Mouse (Mus musculus): ENCODE results near the gene Spdye4c.

Gene Spdye4c

DNA sequence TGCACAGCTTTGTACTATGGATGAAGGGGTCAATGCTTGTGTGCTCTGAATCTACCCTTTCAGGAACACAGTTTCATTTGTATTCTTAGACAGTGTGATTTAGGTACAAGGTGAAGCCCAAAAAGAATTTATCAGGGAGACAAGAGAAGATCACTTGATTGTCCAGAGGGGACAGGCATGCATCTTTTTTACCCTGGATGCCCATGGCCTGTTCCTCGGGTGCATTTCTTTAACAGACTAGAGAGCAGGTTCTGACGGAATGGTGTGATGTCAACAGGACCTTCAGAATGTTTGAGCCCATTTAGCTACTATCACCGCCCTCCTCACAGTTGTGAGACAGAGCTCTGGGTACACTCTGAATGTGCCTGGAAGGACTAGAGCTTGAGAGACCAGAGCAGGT, at the start of gene Spdye4c:
Gene Spdye4c (plus strand): TSS at position 301 of the 400 bp plus-strand sequence.
- DNase-seq (ENCODE audit: low spot score in 2 of 2) = no peak

DNA sequence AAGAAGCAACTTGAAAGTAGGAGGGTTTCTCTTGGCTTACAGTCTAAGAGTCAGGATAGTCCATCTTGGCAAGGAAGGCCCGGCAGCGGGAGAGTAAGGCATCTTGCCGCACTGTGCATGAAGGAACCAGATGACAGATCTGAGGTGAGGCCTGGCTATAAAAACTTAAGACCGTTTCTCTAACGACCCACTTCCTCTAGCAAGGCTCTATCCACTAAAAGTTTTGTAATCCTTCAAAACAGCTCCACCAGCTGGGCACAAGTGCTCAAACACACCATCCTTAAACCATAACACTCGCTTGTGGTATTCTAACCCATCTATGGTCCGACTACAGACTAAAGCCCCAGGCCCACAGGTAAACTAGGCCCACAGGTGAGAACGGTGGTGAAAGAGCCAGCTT, 47.5 kb upstream of the Spdye4c start:
- DNase-seq (ENCODE audit: low spot score in 2 of 2) = no peak

DNA sequence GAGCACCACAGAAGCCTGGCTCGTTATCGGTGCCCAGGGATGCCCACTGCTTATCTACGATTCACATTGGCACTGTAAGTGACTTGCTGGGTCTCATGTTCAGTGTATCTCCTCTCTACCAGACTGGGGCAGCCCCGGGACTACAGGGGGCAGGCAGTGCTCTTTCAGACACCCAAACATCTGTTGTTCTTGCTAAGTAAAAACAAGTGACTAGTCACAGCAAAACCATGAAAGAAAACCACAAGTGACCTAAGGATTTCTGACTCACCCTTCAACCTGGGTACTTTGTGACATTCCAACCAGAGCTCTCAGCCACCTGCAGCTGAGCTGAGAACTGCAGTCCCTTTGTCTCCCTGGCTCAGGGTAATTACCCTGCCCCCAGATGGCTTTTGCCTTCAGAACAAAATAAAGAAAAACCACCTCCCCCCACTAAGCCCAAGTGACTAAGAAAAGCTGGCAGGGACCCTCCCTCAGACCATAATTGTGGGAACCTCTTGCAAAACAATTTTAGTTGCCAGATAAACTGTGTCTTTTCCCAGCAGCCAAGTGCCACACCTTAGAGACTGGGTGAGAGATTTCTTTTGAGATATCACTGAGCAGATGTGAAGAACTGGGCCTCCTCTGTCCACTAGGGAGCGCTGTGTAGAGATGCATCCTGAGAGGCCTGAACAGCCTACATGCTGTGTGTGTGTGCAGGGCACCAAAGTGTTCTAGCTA, 46.4 kb upstream of the Spdye4c start:
- DNase-seq (ENCODE audit: low spot score in 2 of 2) = no peak

DNA sequence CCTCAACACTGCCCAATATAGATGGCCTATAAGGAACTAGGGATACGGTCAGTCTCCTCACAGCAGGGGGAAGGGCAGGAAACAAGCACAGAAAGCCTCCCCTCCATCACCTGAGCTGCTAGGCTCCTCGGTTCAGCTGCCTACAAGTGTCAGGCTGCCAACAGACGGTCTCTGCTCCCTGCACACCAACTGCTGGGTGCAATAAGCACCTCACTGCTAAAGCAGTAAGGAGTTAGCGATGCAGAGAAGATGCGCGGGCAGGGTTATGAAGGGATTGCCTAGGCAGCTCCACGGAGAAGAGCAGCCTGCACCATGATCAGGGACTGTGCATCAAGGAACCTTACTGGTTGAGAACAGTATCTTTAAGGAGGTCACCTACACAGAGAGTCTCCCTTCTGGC, 45.6 kb upstream of the Spdye4c start:
- no peak for DNase-seq (ENCODE audit: low spot score in 2 of 2)

DNA sequence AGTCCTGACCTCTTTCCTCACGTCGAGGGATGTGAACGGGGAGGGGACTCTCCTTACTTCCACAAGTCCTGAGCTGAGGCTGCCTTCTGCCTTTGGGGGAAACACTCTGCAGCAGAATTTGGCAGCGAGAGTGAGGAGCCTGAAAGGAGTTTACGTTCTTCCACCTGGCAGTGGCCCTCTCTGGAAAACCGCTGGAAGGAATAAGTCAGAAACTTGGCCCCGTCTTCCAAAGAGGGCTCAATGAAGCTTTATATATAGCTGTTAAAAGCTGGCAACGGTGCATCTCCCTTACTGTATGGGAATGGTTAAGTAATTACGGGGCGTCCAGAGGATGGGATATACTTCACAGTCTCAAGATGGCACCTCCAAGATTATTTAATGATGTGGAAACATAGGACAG, 43.9 kb upstream of the Spdye4c start:
- no peak for DNase-seq (ENCODE audit: low spot score in 2 of 2)

DNA sequence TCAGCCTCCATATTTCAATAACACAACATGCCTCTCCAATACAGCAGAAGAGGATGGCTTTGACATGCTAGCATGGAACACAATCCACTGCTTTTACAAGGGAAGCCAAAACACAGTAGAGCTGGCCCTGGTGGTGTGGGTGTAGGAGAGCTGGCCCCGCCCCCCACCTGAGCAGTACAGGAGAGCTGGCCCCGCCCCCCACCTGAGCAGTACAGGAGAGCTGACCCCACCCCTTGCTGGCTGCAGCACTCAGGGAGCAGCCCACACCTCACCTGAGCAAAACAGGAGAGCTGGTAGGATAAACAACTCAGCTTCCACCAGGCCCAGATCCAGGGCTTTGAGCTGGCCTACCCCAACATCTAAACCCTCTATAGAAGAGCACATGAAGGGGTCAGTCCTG, 42.7 kb upstream of the Spdye4c start:
- DNase-seq (ENCODE audit: low spot score in 2 of 2) = no peak

DNA sequence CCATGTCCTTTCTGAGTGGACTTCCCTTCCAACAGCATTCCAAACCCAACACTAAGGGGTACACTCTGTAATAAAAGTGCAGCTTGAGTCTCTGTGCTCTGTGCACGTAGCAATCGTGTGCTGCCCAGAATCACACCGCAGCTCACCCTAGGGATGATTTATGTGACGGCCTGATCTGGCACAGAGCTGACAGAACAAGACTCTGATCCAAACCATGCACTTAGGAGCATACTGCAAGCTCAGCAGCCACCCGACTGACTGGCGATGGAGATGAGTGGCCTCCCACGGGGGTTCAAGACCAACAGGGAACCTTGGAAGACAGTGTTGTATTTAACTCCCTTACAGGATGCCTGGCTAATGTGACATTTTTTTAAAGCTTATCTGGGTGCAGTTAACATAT, 41.4 kb upstream of the Spdye4c start:
- DNase-seq (ENCODE audit: low spot score in 2 of 2) = no peak

DNA sequence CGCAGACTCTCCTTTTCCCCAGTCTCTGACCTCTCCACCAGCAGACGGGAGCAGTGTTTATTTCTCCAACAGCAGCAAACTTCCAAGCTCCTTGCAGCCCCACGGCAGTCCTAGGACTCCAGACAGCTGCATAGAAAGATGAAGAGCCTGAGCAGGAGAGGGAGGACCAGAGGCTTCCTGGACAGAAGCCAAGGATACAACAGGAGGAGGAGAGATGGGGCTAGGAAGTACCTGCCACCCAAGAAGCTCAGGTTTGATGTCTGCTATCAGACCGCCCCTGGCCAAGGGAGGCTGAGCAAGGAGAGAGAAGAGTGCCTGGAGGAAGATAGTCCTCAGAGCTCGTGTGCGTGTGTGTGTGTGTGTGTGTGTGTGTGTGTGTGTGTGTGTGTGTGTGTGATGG, 41.0 kb upstream of the Spdye4c start:
- DNase-seq (ENCODE audit: low spot score in 2 of 2) = no peak

DNA sequence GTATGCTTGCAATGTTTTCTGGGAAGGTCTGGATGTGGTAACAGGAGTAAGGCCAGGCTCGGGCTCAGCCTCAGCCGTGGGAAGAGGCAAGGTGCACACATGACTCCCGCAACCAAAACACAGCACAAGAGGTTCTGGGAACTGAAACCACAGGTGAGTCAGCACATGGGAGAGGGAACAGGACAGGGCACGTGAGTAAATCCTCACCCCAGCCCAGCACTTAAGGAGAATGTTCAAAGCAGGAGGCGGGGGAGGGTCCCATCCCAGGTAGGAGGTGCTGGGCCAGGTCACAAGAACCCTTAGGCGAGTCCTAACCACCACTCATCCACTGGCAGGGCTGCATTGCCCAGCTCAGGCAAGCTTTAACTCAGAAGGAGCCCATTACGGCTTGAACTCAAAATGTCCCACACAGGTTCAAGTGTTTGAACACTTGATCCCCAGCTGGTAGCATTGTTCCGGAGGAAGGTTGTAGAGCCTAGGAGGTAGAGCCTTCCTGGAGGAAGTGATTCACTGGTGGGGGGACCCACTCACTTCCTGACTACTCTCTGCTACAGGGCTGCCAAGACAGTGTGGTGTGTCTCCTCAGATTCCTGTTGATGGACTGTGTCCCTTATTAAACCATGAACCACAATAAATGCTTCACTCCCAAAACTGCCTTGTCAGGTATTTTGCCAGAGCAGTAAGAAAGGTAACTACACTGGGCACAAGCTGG, 38.8 kb upstream of the Spdye4c start:
- DNase-seq (ENCODE audit: low spot score in 2 of 2) = no peak

DNA sequence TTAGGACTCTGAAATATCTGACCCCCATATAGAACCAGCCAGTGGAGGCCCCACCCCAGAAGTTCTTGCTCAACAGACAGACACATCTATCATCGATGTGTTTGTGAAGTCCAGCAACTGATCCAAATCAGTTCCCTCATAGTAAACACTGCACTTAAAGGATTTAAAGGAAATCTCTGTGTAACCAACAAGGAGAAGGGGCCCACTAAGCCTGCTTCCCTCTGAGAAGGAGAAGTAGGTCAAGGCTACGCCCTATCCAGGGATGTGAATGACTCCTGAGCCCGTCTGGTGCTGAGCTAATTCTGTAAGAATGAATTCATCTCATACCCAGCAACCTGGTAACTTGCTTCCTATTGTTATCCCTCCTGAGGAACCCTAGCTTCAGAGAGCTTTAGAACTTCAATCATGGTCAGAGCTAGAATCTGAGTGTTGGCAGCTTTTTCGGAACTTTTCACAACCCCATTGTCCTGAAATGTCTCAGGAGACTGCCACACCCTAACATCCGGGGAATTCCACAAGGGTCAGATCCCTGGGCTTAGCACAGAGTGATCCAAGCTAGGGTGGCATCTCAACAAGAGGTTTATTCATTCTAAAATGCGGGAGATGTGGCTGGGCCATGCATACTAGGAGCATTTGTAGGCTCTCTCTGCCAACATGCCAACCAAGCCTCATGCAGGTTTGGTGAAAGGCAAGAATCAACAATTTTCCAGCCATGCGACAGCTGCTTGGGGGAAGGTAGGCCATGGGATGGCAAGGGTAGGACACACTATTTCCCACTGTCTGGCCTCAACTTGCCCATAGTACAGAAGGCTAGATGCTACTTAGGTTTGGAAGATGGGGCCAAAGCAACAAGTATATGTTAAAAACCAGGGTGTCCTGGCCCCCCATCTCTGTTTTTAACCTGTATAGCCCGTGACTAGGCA, 38.0 kb upstream of the Spdye4c start:
- no peak for DNase-seq (ENCODE audit: low spot score in 2 of 2)

DNA sequence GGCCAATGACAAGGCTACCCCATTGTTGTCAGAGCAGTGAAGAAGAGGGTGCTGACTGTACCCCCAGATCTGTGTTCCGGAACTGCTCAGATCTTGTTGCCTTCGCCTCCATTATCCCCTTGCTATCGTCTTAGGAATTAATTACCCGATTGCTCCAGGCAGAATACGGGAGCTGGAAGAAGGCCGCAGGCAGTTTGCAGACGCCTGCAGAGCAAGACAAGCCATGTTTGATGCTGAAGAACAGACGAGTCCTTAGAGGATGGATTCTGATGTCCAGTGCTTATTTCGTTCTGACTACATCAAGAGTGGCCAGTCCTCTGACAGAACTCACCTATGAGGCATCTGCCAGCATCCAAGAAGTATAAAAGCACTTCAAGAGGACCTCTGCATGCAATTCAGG, 35.9 kb upstream of the Spdye4c start:
- no peak for DNase-seq (ENCODE audit: low spot score in 2 of 2)

DNA sequence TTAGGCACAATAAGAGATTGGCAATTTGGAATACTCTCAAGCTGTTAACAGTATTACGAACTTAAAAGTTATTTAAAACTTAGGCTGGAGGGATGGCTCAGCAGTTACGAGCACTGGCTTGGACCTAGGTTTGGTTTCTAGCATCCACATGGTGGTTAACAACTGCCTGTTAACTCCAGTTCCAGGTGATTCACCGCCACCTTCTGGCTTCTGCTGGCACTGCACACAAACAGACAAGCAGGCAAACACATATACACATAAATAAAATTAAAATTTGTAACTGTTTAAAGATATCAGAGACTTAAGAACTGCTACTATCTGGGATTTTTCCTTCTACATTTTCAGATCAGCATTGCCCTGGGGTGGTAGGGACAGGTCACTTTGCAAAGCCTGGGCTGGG, 26.8 kb upstream of the Spdye4c start:
- DNase-seq (ENCODE audit: low spot score in 2 of 2) = no peak

DNA sequence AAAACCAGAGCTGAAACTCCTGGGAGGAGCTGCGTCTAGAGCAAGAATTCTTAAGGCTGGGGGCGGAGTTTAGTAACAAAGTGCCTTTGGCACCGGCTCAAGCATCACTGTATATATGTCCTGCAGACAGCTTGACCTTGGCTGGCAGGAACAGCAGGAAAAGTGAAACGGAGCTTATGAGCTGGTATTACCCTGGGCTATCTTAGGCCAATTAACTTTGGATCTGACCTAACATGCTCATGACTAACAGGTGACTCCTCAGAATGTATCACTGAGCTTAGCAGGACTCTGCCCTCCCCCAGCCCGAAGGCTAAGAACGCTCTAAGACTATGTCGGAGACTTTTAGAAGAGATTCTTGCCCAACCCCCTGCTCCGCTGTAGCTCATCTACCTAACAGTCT, 25.1 kb upstream of the Spdye4c start:
- DNase-seq (ENCODE audit: low spot score in 2 of 2) = no peak

DNA sequence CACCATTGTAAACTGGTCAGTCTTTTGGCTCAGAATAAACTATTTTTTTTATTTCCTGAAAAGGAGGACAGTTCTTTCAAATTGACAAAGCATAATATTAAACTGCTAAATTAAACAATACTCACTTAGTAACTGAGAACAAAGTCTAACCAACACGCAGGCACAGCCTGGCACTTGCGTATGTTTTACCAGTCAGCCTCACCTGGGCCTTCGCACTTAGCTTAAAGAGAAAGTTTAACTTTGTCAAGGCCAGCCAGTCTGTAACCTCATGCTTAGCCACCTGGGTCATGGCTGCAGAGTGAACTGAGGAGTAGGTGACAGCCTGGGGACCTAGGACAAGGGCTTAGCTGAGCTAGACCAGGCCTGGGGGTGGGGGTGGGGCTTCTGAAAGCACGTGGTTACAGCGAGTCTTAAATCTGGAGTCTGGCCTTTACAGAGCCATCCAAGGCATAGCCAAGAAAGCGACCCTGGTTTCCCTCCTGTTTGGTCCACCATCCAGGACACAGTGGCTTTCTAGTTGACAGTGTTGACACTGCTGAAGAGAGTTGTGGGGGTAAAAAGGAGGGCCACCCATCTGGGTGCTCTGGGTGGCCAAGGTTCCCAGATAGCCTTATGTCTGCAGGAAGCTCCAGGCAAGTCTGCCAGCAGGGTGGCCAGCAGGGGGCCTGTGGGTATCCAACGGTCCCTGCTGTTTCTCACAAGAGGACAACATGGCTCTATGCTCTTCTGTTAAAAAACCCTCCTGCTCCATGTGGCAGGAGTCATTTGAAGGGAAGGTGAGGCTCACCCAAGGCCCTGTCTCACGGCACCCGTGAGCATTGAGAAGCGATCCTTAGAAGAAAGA, 24.5 kb upstream of the Spdye4c start:
- DNase-seq (ENCODE audit: low spot score in 2 of 2) = no peak

DNA sequence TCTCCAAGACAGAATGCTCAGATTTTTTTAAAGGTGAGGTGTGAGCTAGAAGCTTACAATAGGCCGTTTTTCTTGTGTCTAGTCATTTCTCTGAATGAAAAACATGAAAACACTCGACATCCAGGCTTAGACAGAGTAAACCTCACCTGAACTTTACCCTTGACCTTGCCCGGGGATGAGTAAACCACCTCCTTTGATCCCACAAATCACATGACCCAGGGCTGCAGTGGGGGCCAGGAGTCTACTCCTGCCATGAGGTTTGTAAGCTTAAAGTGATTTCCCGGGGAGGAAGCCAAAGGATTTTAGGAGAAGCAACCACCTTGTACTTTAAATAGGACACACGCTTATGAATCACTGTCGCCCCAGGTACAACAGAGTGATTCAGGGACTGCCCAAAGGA, 23.0 kb upstream of the Spdye4c start:
- DNase-seq (ENCODE audit: low spot score in 2 of 2) = no peak

DNA sequence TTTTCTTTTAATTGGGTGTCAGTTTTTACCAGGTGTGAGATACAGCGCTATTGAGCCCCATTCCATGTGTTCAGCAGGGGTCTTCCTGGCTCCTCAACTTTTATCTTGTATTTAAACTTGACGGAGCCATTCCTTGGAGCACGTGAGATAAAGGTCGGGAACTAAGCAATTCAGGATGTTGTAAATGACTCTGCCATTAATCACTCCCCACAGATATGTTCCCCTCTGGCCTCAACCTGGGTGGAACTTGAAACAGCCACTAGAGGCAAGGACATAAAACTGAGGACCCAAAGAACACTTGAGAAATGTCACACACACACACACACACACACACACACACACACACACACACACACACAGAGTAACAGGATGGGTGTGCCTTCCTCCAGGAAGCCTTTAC, 22.5 kb upstream of the Spdye4c start:
- no peak for DNase-seq (ENCODE audit: low spot score in 2 of 2)

DNA sequence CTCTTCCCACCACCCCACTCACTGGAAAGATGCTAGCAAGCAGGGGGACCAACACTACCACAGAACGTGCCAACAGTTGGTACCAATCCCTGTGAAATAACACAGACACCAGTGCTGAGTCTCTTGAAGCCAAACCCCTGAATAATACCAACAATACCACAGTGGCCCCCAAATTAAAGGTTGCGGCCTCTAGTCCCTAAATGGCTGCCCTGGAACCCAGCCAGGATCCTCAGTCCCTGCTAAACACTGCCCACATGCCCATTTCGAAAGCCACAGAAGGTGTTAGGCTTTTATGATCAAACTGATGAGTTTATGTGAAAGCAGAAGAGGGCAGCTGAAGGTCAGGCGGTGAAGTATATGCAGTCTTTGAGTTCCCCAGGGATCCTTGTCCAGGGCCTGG, 20.0 kb upstream of the Spdye4c start:
- DNase-seq (ENCODE audit: low spot score in 2 of 2) = no peak

DNA sequence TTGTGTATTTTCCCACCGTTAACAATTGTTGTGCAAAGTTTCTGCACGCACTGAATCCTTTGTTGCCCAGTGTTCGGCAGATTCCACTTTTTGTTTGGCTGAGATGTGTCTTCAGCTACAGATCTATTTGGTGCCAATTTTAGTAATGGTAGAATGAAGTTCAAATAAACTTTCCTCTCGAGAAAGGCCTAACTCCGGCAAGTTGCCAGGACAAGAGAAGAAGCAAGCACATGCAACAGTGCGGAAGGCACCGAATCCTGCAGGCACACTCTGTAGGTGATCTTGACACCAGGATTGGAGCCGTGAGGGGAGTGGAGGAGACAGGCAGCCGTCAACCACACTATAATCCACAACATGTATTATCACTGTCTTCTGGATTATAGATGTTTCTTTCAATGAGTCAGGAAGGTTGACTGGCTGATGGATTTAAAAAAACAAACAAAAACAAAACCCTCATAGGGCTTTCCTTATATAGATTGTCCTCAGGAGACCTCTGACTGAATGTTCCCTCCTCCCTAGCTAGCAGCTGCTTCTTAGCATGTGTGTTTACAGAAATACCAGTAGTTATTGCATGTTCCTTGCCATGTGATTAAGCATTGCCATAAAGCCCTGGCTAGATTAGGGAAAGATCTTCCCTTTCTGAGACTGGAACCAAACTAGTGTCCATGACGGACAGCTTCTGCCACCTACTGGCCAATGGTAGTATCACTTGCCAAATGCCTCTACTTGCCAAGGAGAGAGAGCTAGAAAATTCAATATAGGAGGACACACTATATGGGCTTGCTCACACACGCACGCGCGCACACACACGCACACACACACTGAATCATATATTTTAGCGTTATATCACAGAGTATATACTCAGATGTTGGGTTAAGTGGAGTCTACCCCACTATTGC, 18.0 kb upstream of the Spdye4c start:
- peak; percentile 85 to 88 for DNase-seq (ENCODE audit: low spot score in 2 of 2)

DNA sequence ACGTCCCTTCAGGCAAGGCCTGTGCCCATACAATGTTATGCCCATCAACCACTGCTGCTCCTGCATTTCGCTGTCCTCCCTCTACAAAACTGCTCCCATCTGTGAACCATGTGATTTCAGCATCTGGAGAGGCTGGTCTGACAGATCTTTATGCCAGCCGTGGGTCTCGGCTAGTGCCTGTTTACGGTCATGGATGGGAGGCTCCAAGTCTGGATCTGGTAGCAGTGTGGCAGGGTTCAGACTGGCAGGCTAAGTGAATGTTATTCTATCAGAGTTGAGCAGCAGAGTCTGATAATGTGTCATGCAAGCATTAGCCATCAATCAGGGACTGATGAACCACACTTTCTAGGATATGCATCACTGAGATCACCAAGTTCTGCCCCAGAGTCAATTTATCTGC, 8.1 kb upstream of the Spdye4c start:
- no peak for DNase-seq (ENCODE audit: low spot score in 2 of 2)

DNA sequence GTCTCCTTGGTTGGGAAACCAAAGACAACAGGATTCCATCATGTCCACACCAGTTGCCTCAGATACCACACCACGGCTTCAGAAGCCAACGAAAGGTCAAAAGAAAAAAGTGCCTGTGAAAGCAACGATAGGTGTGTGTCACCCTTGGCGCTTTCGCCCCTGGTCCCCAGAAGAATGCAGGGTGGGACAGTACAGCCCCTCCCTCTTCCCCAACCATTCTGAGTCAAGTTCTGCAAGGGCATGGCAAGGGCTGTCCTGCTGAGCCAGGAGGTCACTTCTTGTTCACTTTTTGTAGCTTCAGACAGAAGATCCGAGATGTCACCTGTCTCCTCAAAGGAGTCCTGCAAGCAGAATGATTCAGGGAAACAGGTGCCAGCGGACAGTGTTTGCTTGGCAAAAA, 1.3 kb downstream of the Spdye4c start:
- DNase-seq (ENCODE audit: low spot score in 2 of 2) = no peak

DNA sequence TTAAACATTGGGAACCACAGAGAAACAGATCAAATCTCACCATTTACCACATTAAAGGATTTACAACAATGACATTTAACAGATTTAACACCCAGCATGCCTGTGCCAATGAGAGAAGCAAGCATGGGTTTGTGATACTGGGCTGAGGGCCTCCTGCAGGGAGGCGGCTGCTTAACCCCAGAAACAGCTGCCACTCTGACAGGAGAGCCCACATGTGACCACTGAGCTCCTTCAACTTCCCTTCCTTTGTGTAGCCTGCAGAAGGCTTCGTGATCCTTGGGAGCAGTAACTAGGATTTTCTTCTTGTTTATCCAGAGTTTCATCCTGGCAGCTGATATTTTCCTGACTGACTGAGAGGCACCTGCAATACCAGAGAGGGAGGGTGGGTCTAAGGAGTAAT, 10.5 kb downstream of the Spdye4c start:
- no peak for DNase-seq (ENCODE audit: low spot score in 2 of 2)

Data from frontal cortex, postnatal 36 days (tissue).